Mouse (Mus musculus): ENCODE measurements around the gene Irgq. TPM values are rescaled to one million over a fixed set of nuclear protein-coding genes. Genes with fewer than 3 reads are reported as not detected.
"Not testable (repeated sequence)": the region's sequence is repeated elsewhere in the genome, so short reads cannot be mapped to it uniquely, and the experiment has no call there.

Irgq gene
- polyA plus RNA-seq (2014; fragmentation: Nextera tagmentation; extraction: Ambion mirVana), result 12.8 and 14.2 TPM in 2 replicates

DNA sequence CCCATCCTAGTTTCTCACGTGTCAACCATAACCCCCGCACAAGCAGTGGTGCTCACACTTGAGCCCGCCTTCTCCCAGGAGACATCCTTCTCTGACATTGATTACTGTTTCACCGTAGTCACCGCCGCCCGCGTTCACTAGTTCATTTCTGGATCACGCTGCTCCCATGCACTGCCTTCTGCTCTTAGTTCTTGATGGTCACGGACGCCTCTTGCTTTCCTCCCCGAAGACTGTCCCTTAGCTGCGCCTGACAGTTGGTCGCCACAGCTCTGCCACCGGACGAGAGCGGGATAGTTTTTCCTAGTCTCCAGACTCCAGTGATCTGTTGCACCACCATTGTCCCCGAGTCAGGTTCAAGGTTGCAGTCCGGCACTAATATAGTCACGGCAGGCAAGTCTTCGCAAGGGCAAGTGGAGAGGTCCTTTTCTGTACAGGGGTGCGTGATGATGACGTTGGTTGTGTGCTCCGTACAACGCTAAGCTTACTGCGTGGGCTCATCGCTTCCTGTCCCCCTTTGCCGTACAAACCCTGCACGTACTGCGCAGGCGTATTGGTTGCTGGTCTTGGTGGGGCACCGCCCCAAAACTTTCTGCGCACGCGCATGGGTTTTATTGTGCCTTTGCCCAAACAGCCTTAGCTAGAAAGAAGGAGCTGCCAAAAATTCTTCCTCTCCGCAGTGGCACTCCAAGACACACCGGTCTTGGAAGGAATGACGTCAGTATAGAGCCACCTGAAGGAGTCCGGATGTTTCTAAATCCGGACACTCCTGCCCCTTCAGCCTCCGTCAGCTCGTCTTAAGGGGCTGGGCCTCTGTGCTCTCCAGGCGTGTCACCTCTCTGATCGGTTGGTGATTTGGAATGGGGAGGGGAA lies at the start of gene Irgq:
TSS of gene Irgq (plus strand) at position 628 of the 870 bp plus-strand sequence.
- Histone ChIP-seq H3K36me3 (ENCODE audit: control insufficient read depth, insufficient read depth, low read length) (0 out of 2 replicates have a peak, but pooled peaks cover 3% of the 10 kb centered on the region), H3K27ac (ENCODE audit: low read depth, low read length) (peak within 1 kb of the TSS; percentile 80), H3K4me1 (replicated peaks; ENCODE audit: control insufficient read depth, insufficient read depth, low read length) (peaks cover 6% of the 10 kb centered on the region; the same call in 1 of the 2 replicates), H3K27me3 (ENCODE audit: control insufficient read depth, insufficient read depth, low read length) (peaks cover 10% of the 10 kb centered on the region), H3K4me2 (replicated peaks; ENCODE audit: low read depth, low read length) (peak within 1 kb of the TSS; percentile 95), H3K9ac (ENCODE audit: low read depth, low read length) (peak within 1 kb of the TSS; percentile 89), H3K4me3 (ENCODE audit: low read depth, low read length) (peak within 1 kb of the TSS; percentile 66), H3K9me3 (ENCODE audit: control insufficient read depth, low read length) (no peaks in the 10 kb centered on the region)
- DNase-seq (ENCODE audit: low spot score) (peak; percentile 100), ATAC-seq (ENCODE audit: low FRiP score) (peak; percentile 93)
- 1% methylated on average over 44 of the region's 44 CpGs for WGBS

- H3K4me2 ChIP-seq (replicated peaks; ENCODE audit: low read depth, low read length), result peak overlapping the region; percentile 92
- no peaks in the 10 kb centered on the region for H3K36me3 ChIP-seq (ENCODE audit: control insufficient read depth, insufficient read depth, low read length)
- DNase-seq (ENCODE audit: low spot score), result no peak
- H3K4me1 ChIP-seq (replicated peaks; ENCODE audit: control insufficient read depth, insufficient read depth, low read length), result no peaks in the 10 kb centered on the region; the same call in 1 of the 2 replicates
- H3K9ac ChIP-seq (ENCODE audit: low read depth, low read length), result peak overlapping the region; percentile 94
- no peak overlapping the region for H3K27ac ChIP-seq (ENCODE audit: low read depth, low read length)
- H3K27me3 ChIP-seq (ENCODE audit: control insufficient read depth, insufficient read depth, low read length), result no peaks in the 10 kb centered on the region; the same call in 1 of the 2 replicates
- 0 out of 2 replicates have a peak, but pooled peaks have one; percentile 1 for ATAC-seq (ENCODE audit: low FRiP score)
- no peaks in the 10 kb centered on the region for H3K9me3 ChIP-seq (ENCODE audit: control insufficient read depth, low read length)
- 11% methylated on average over 14 of the region's 14 CpGs for WGBS
- peak overlapping the region; percentile 80 for H3K4me3 ChIP-seq (ENCODE audit: low read depth, low read length)
Measured at GRCm38 (mm10) chr7:24480986-24481473, 49.5 kb upstream of the Irgq start.

GRCm38 (mm10) chr7:24481474-24482207 lies 48.8 kb upstream of the Irgq start, which contains the start of gene Cadm4:
Gene Cadm4 (plus strand): TSS chr7:24482023.
- H3K27me3 ChIP-seq (ENCODE audit: control insufficient read depth, insufficient read depth, low read length), result no peaks in the 10 kb centered on the region; the same call in 1 of the 2 replicates
- ATAC-seq (ENCODE audit: low FRiP score), result peak; percentile 89

GRCm38 (mm10) chr7:24482208-24483020 lies 48.1 kb upstream of the Irgq start:
- peak overlapping the region; percentile 79 for H3K27ac ChIP-seq (ENCODE audit: low read depth, low read length)
- peak; percentile 54 for DNase-seq (ENCODE audit: low spot score)

More at GRCm38 (mm10) chr7:24481474-24482207, 48.8 kb upstream of the Irgq start, which contains the start of gene Cadm4:
- H3K9ac ChIP-seq (ENCODE audit: low read depth, low read length), result peak within 1 kb of the TSS; percentile 94
- peak within 1 kb of the TSS; percentile 80 for H3K4me3 ChIP-seq (ENCODE audit: low read depth, low read length)
- peaks cover 1% of the 10 kb centered on the region; the same call in 1 of the 2 replicates for H3K4me1 ChIP-seq (replicated peaks; ENCODE audit: control insufficient read depth, insufficient read depth, low read length)
- H3K36me3 ChIP-seq (ENCODE audit: control insufficient read depth, insufficient read depth, low read length), result no peaks in the 10 kb centered on the region
- H3K9me3 ChIP-seq (ENCODE audit: control insufficient read depth, low read length), result no peaks in the 10 kb centered on the region
- WGBS, result 1% methylated on average over 51 of the region's 83 CpGs
- peak; percentile 96 for DNase-seq (ENCODE audit: low spot score)
- H3K27ac ChIP-seq (ENCODE audit: low read depth, low read length), result peak within 1 kb of the TSS; percentile 79
- H3K4me2 ChIP-seq (replicated peaks; ENCODE audit: low read depth, low read length), result peak within 1 kb of the TSS; percentile 92

DNA sequence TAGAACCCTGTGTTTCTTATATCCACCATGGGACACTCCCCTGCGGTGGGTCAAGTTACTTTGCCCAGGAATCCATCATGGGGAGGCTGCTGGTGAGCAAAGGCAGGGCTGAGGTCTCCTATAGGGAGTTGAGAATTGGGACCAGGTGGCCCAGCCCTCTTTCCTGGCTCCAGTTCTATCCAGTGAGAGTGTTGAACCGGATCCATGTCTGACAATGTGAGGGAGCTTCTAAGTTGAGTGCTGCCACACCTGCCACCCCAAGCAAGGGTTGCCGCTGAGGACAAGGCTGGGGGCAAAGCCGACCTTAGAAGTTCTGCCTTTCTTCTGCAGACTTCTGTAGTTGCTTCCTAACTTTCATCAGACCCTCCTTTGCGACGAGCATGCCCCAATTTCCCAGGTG lies 47.2 kb upstream of the Irgq start:
- peak overlapping the region; percentile 92 for H3K4me2 ChIP-seq (replicated peaks; ENCODE audit: low read depth, low read length)
- H3K27ac ChIP-seq (ENCODE audit: low read depth, low read length); H3K36me3 ChIP-seq (ENCODE audit: control insufficient read depth, insufficient read depth, low read length); H3K27me3 ChIP-seq (ENCODE audit: control insufficient read depth, insufficient read depth, low read length); ATAC-seq (ENCODE audit: low FRiP score); H3K4me1 ChIP-seq (replicated peaks; ENCODE audit: control insufficient read depth, insufficient read depth, low read length); H3K9ac ChIP-seq (ENCODE audit: low read depth, low read length); H3K9me3 ChIP-seq (ENCODE audit: control insufficient read depth, low read length); DNase-seq (ENCODE audit: low spot score): not testable (repeated sequence)
- WGBS, result 54% methylated on average over 6 of the region's 6 CpGs
- H3K4me3 ChIP-seq (ENCODE audit: low read depth, low read length), result peak overlapping the region; percentile 80

More at GRCm38 (mm10) chr7:24482208-24483020, 48.1 kb upstream of the Irgq start:
- no peaks in the 10 kb centered on the region for H3K9me3 ChIP-seq (ENCODE audit: control insufficient read depth, low read length)
- peak overlapping the region; percentile 94 for H3K9ac ChIP-seq (ENCODE audit: low read depth, low read length)
- WGBS, result 1% methylated on average over 27 of the region's 38 CpGs
- H3K4me3 ChIP-seq (ENCODE audit: low read depth, low read length), result peak overlapping the region; percentile 80
- peaks cover 6% of the 10 kb centered on the region; the same call in 1 of the 2 replicates for H3K4me1 ChIP-seq (replicated peaks; ENCODE audit: control insufficient read depth, insufficient read depth, low read length)
- no peaks in the 10 kb centered on the region; the same call in 1 of the 2 replicates for H3K27me3 ChIP-seq (ENCODE audit: control insufficient read depth, insufficient read depth, low read length)
- peak; percentile 61 for ATAC-seq (ENCODE audit: low FRiP score)
- H3K4me2 ChIP-seq (replicated peaks; ENCODE audit: low read depth, low read length), result peak overlapping the region; percentile 92
- H3K36me3 ChIP-seq (ENCODE audit: control insufficient read depth, insufficient read depth, low read length), result no peaks in the 10 kb centered on the region

DNA sequence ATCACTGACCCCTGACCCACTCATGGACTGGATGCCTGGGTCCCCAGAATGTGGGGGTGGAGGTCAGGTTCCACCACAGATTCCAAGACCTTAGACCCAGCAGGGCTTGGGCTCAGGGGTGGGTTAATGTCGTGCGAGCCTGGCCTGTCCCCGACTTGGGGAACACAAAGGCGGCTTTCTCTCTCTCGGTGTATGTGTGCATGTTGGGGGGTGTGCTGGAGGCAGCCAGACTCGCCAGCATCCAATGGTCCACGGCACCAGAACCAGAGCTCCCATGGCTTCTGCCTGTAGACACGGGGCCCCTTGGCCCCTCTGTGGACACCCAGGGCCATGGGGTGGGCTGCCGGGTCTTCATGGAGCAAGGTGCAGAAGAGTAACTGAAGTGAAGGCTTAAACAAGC lies 45.0 kb upstream of the Irgq start:
- no peak for ATAC-seq (ENCODE audit: low FRiP score)
- H3K4me2 ChIP-seq (replicated peaks; ENCODE audit: low read depth, low read length), result no peak overlapping the region; the same call in 1 of the 2 replicates
- peaks cover 5% of the 10 kb centered on the region; the same call in 1 of the 2 replicates for H3K36me3 ChIP-seq (ENCODE audit: control insufficient read depth, insufficient read depth, low read length)
- DNase-seq (ENCODE audit: low spot score), result no peak
- no peak overlapping the region for H3K27ac ChIP-seq (ENCODE audit: low read depth, low read length)
- H3K4me1 ChIP-seq (replicated peaks; ENCODE audit: control insufficient read depth, insufficient read depth, low read length), result peaks cover 6% of the 10 kb centered on the region; the same call in 1 of the 2 replicates
- H3K9me3 ChIP-seq (ENCODE audit: control insufficient read depth, low read length), result no peaks in the 10 kb centered on the region
- WGBS, result 76% methylated on average over 9 of the region's 9 CpGs
- H3K4me3 ChIP-seq (ENCODE audit: low read depth, low read length), result no peak overlapping the region
- H3K27me3 ChIP-seq (ENCODE audit: control insufficient read depth, insufficient read depth, low read length), result no peaks in the 10 kb centered on the region
- H3K9ac ChIP-seq (ENCODE audit: low read depth, low read length), result no peak overlapping the region

- H3K4me3 ChIP-seq (ENCODE audit: low read depth, low read length), result 0 out of 2 replicates have a peak overlapping the region, but pooled peaks have one; percentile 11
- H3K9ac ChIP-seq (ENCODE audit: low read depth, low read length), result peak overlapping the region; percentile 43; the same call in 1 of the 2 replicates
- 0 out of 2 replicates have a peak, but pooled peaks cover 6% of the 10 kb centered on the region for H3K4me1 ChIP-seq (replicated peaks; ENCODE audit: control insufficient read depth, insufficient read depth, low read length)
- ATAC-seq (ENCODE audit: low FRiP score) (peak; percentile 58), DNase-seq (ENCODE audit: low spot score) (no peak)
- H3K4me2 ChIP-seq (replicated peaks; ENCODE audit: low read depth, low read length), result peak overlapping the region; percentile 13
- H3K9me3 ChIP-seq (ENCODE audit: control insufficient read depth, low read length), result no peaks in the 10 kb centered on the region
- no peaks in the 10 kb centered on the region for H3K27me3 ChIP-seq (ENCODE audit: control insufficient read depth, insufficient read depth, low read length)
- H3K36me3 ChIP-seq (ENCODE audit: control insufficient read depth, insufficient read depth, low read length), result peaks cover 5% of the 10 kb centered on the region; the same call in 1 of the 2 replicates
- peak overlapping the region; percentile 48 for H3K27ac ChIP-seq (ENCODE audit: low read depth, low read length)
- 46% methylated on average over 9 of the region's 9 CpGs for WGBS
Measured at GRCm38 (mm10) chr7:24486654-24487130, 43.8 kb upstream of the Irgq start.
